Mouse (Mus musculus) cerebral cortex, adult 2 months (tissue): ENCODE data around the gene Ano1.

Experiments
- WGBS: fragments of 180-500 bp; shearing (Covaris S2); methylation state at CpG from one replicate; pipeline ENCODE4 v1.1.7; 2018; 5-methylcytosine and 5-hydroxymethylcytosine counted together

The Ano1 gene

GRCm38 (mm10) chr7:144751833-144752232 lies at the start of gene Ano1:
Gene Ano1, minus strand, starts transcription at chr7:144751974.
- WGBS, result 91% methylated on average over 9 of the region's 9 CpGs

- 68% methylated on average over 1 of the region's 1 CpGs for WGBS
These were observed 46.7 kb upstream of the Ano1 start for GRCm38 (mm10) chr7:144798471-144798870.

- WGBS, result 81% methylated on average over 17 of the region's 17 CpGs
These were observed 45.4 kb upstream of the Ano1 start for GRCm38 (mm10) chr7:144796986-144797735.

- WGBS, result 81% methylated on average over 9 of the region's 9 CpGs
These were observed 44.3 kb upstream of the Ano1 start for GRCm38 (mm10) chr7:144795976-144796474.

GRCm38 (mm10) chr7:144793296-144793695 lies 41.5 kb upstream of the Ano1 start:
- WGBS, result 87% methylated on average over 10 of the region's 10 CpGs

- WGBS, result 89% methylated on average over 7 of the region's 7 CpGs
These were observed 39.7 kb upstream of the Ano1 start for GRCm38 (mm10) chr7:144791426-144791825.

- 47% methylated on average over 36 of the region's 36 CpGs for WGBS
These were observed 38.1 kb upstream of the Ano1 start for GRCm38 (mm10) chr7:144789601-144790556.

- 33% methylated on average over 4 of the region's 4 CpGs for WGBS
These were observed 36.9 kb upstream of the Ano1 start for GRCm38 (mm10) chr7:144788631-144789030.

- 95% methylated on average over 5 of the region's 5 CpGs for WGBS
These were observed 35.7 kb upstream of the Ano1 start for GRCm38 (mm10) chr7:144787501-144787900.

- WGBS, result 75% methylated on average over 3 of the region's 3 CpGs
These were observed 34.8 kb upstream of the Ano1 start for GRCm38 (mm10) chr7:144786571-144786970.

GRCm38 (mm10) chr7:144784176-144784575 lies 32.4 kb upstream of the Ano1 start:
- WGBS, result 86% methylated on average over 4 of the region's 4 CpGs

GRCm38 (mm10) chr7:144782402-144782801 lies 30.6 kb upstream of the Ano1 start:
- 64% methylated on average over 1 of the region's 1 CpGs for WGBS

GRCm38 (mm10) chr7:144781337-144781736 lies 29.6 kb upstream of the Ano1 start:
- 70% methylated on average over 5 of the region's 5 CpGs for WGBS

- WGBS, result 66% methylated on average over 8 of the region's 8 CpGs
These were observed 28.4 kb upstream of the Ano1 start for GRCm38 (mm10) chr7:144780190-144780589.

- 77% methylated on average over 2 of the region's 2 CpGs for WGBS
These were observed 27.9 kb upstream of the Ano1 start for GRCm38 (mm10) chr7:144779691-144780090.

- WGBS, result 60% methylated on average over 4 of the region's 4 CpGs
These were observed 26.0 kb upstream of the Ano1 start for GRCm38 (mm10) chr7:144777805-144778204.

- 45% methylated on average over 6 of the region's 6 CpGs for WGBS
These were observed 24.2 kb upstream of the Ano1 start for GRCm38 (mm10) chr7:144775804-144776447.

- 83% methylated on average over 3 of the region's 3 CpGs for WGBS
These were observed 23.4 kb upstream of the Ano1 start for GRCm38 (mm10) chr7:144775214-144775613.

GRCm38 (mm10) chr7:144774283-144774682 lies 22.5 kb upstream of the Ano1 start:
- 83% methylated on average over 2 of the region's 2 CpGs for WGBS

GRCm38 (mm10) chr7:144770116-144770515 lies 18.3 kb upstream of the Ano1 start:
- WGBS, result 53% methylated on average over 3 of the region's 3 CpGs

- WGBS, result 72% methylated on average over 9 of the region's 9 CpGs
These were observed 17.8 kb upstream of the Ano1 start for GRCm38 (mm10) chr7:144769434-144770080.
